Mouse (Mus musculus): ENCODE measurements around the gene Nop9.

Gene Nop9

DNA sequence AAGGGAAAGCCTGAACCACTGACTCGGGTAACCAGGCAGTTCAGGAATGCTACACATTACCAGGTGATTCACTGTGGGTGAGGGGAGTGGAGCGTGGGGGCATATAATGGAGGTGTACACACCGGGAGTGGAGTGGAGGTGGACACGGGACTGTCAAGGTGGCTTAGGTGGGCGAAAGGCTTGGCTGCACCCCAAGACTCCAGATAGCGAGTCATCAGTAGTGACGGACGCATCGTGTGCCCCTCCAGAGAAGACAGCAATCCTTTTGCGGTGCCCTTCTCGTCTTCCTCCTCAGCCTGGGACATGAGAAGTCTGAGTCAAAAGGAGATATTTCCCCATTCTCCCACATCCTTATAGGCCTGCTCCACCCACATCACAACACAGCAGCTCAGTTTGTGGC lies 32.3 kb downstream of the Nop9 start:
- peak in 1 of 2 experiments; percentile 20 for DNase-seq

GRCm38 (mm10) chr14:55778686-55779085 lies 33.2 kb downstream of the Nop9 start:
- peak in 1 of 2 experiments; percentile 19 for DNase-seq

GRCm38 (mm10) chr14:55779656-55780055 lies 34.2 kb downstream of the Nop9 start:
- peak in 1 of 2 experiments; percentile 54 for DNase-seq

GRCm38 (mm10) chr14:55780736-55781135 lies 35.2 kb downstream of the Nop9 start:
- DNase-seq, result peak; percentile 3 to 17

DNA sequence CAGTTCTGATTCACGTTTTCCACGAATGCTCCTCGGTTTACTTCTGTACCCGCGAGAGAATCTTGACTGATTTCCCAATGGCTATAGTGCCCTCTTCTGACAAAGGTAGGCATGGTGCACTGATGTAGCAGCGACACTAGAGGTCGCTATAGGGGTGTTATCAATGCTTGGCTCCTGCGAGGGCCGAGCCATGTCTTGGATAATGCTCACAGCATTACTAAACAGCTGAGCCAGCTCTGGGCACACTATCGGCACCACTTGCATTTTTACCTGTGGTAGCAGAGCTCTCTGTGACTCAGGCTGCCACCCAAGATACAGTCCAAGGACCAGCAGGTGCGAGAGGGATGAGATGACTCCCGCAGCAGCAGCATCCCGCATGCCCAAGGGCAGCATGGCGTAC lies 35.8 kb downstream of the Nop9 start:
- DNase-seq, result peak; percentile 68 to 80

GRCm38 (mm10) chr14:55782361-55782960 lies 37.0 kb downstream of the Nop9 start:
- peak in 1 of 2 experiments; percentile 16 for DNase-seq

- peak; percentile 40 for DNase-seq
These were observed 37.9 kb downstream of the Nop9 start for GRCm38 (mm10) chr14:55783171-55783957.

- DNase-seq, result peak; percentile 54 to 60
These were observed 38.4 kb downstream of the Nop9 start, which contains the start of gene Adcy4 for GRCm38 (mm10) chr14:55783958-55784235. TSS of gene Adcy4 (minus strand) at chr14:55784095.

- DNase-seq, result peak; percentile 26 to 34
These were observed 39.7 kb downstream of the Nop9 start for GRCm38 (mm10) chr14:55785195-55785594.

DNA sequence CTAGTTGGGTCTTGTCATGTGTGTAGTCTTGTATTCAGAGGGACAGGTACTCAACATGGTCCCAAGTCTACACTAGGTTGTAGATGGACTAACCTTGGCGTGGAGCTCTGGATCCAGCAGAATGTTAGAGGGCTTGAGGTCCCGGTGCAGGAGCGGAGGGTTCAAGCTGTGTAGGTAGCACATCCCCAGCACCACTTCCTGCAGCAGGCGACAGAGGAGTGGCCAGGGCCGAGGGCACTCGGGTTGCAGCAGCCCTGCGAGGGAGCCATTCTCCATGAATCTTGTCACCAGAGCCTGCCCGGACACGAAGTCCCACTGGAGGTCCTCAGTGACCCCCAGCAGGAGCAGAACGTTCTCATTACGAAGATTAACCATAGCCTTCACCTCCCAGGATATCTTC lies 42.2 kb downstream of the Nop9 start:
- DNase-seq, result peak; percentile 5 to 21

DNA sequence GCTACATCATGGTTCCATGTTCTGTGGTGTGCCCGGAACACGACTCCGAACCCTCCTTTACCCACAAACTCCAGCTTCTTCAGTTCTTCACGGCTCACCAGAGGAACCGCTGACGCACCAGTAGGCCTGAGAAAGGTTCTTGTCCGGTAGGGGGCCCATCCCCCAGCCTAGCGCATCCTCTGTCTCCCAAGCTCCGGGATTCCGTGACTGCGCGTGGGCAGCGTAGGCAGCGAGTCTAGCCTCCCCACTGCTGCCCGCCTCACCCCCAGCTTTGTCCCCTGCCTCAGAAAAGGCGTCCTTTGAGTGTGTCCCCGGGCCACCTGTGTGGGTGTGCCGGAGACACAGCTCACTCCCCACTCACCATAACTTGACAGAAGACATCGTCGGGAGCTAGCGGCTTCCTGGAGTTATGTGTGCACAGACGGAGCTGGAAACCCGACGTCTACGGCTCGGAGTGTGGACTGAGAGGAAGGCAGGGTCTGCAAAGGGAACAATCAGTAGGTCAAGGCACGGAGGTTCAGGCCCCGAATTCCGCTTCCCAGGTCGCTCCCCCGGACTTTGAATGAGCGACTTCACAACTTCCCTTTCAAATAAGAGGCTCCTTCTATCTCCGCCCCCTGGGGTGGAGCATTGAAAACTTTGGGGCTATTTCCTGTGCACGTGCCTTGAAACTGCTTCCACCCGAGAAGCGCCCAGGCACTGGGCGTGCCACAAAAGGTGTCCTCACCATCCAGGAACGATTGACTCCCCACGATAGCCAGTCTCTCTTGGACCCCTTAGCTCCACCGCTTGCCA lies 43.0 kb downstream of the Nop9 start, which contains the start of gene Ripk3:
Gene Ripk3, minus strand, starts transcription at position 610 of the 795 bp plus-strand sequence.
- peak; percentile 58 to 71 for DNase-seq

DNA sequence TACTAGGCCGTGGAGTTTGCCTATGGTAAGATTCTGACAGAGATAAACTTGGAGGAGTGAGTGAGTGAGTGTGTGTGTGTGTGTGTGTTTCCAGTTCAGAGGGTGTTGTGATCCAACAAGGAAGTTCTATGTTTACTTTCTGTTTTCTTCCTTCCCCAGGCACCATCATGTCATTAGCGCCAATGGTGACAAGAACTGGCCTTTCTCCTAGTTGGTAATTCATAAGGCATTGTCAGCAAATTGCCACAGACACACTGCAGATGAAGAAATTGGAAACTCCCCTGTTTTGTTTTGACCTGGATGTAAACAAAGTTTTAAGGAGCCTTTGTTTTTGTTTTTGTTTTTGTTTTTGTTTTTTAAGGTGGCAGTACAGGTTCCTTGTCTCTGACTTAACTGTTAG lies 48.0 kb downstream of the Nop9 start:
- peak in 1 of 2 experiments; percentile 3 for DNase-seq

DNA sequence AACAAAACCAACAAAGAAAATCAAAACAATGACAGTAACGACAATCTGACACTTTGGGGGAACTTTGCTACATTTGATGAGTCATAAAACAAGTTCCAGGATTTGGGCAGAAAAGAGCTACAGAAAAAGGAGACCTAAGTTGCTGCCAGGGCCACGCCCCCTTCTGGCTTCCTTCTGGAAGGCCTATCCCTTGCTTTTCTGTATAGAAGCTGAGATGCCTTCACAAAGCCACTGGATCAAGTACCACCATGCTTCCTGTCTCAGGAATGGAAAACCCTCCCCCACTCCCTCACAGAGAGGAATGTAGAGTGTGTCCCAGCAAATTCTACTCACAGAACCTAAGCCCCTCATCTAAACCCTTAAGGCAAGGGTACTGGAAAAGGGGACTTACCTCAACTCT lies 48.5 kb downstream of the Nop9 start:
- DNase-seq, result peak in 1 of 2 experiments; percentile 18

DNA sequence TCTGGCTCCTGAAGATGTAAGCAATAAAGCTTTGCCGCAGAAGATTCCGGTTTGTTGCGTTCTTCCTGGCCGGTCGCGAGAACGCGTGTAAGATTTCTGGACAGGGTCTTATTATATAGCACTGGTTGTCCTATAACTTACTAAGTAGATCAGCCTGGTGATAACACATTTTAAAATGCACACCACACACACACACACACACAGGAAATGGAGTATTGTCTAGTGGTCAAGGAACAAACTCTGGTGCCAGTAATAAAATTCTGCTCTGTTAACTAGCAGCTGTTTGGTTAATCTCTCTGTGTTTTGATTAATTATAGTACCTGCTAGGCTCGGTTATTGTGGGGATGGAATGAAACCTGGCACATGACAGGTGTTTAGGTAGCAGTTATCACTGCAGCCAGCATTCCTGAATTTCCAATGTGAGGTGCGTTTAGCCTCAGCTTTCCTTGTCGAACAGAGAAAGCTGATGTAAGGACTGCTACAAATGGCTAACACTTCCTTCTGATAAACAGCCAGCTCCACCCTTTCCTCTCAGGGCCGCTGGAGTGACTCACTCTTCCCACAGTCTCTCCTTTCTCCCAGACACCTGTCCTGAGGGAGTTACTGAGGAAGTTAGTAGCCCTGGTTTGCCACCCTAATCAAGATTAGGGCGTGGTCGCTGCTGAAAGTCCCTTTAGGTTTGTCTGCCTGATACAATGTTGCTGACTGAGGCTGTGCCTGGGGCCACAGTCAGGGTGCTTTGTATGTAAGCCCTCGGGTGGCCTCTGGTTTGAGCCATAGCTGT lies 50.1 kb downstream of the Nop9 start:
- peak; percentile 43 to 56 for DNase-seq
